Mouse (Mus musculus) cerebellum, postnatal 10 days (tissue): ENCODE measurements around the gene Agtr1b.

Experiments
- DNase-seq, 2 experiments: peaks; one replicate each; pipeline ENCODE4 v3.0.0; 2021; ENCODE audit warnings: mixed read lengths in 2 of 2

Agtr1b gene

GRCm38 (mm10) chr3:20366558-20367522 lies at the start of gene Agtr1b:
Gene Agtr1b (minus strand): TSS chr3:20367177.
- peak; percentile 53 to 65 for DNase-seq

- no peak for DNase-seq
These were observed 13.4 kb downstream of the Agtr1b start for GRCm38 (mm10) chr3:20353598-20353997.

GRCm38 (mm10) chr3:20348206-20348605 lies 18.8 kb downstream of the Agtr1b start:
- DNase-seq = no peak

GRCm38 (mm10) chr3:20340402-20340801 lies 26.6 kb downstream of the Agtr1b start:
- DNase-seq = no peak

- DNase-seq = peak; percentile 6 to 8
These were observed 32.3 kb downstream of the Agtr1b start for GRCm38 (mm10) chr3:20334681-20335080.

GRCm38 (mm10) chr3:20317233-20317632 lies 49.7 kb downstream of the Agtr1b start:
- DNase-seq = peak in 1 of 2 experiments; percentile 2

- DNase-seq = no peak
These were observed 57.8 kb downstream of the Agtr1b start for GRCm38 (mm10) chr3:20309142-20309541.

- no peak for DNase-seq
These were observed 59.7 kb downstream of the Agtr1b start for GRCm38 (mm10) chr3:20307256-20307655.

- peak in 1 of 2 experiments; percentile 3 for DNase-seq
These were observed 62.1 kb downstream of the Agtr1b start for GRCm38 (mm10) chr3:20304758-20305352.

- no peak for DNase-seq
These were observed 71.4 kb downstream of the Agtr1b start for GRCm38 (mm10) chr3:20295546-20295945.

GRCm38 (mm10) chr3:20294542-20295348 lies 72.2 kb downstream of the Agtr1b start:
- no peak for DNase-seq

GRCm38 (mm10) chr3:20291370-20291769 lies 75.6 kb downstream of the Agtr1b start:
- DNase-seq = no peak

- DNase-seq = no peak
These were observed 78.2 kb downstream of the Agtr1b start for GRCm38 (mm10) chr3:20288761-20289160.

- no peak for DNase-seq
These were observed 85.2 kb downstream of the Agtr1b start for GRCm38 (mm10) chr3:20281796-20282195.

- DNase-seq = no peak
These were observed 91.3 kb downstream of the Agtr1b start, which contains the start of gene Cpb1 for GRCm38 (mm10) chr3:20275633-20276032. Gene Cpb1 (minus strand): TSS chr3:20275733.
